Mouse (Mus musculus) left cerebral cortex, postnatal 36 days (tissue): Measurements from ENCODE around the gene Adamtsl3. TPM values are rescaled to one million over a fixed set of nuclear protein-coding genes. Genes with fewer than 3 reads are reported as not detected.

Experiments
- DNase-seq, 2 experiments: peaks; one replicate each; pipeline ENCODE4 v3.0.0; 2021 to 2022; ENCODE audit warnings: low spot score in 2 of 2, mixed read lengths in 1 of 2
- intact Hi-C: fragments of 180-260 bp; cut with DNase I; formaldehyde crosslinking; loops from one replicate; pipeline ENCODE4 v1.15.1; 2025
- total RNA-seq, 2 experiments: library from RNA; stranded (reverse); gene quantifications; 2 replicates each; pipeline ENCODE4 v1.2.3; 2021

Gene Adamtsl3
- total RNA-seq, 2 experiments from 2014 or later = 0.86 to 1.4 TPM

- DNase-seq = no peak
- intact Hi-C loops = no loop called here
Observed at GRCm38 (mm10) chr7:82581802-82582201, 246.3 kb downstream of the Adamtsl3 start.

DNA sequence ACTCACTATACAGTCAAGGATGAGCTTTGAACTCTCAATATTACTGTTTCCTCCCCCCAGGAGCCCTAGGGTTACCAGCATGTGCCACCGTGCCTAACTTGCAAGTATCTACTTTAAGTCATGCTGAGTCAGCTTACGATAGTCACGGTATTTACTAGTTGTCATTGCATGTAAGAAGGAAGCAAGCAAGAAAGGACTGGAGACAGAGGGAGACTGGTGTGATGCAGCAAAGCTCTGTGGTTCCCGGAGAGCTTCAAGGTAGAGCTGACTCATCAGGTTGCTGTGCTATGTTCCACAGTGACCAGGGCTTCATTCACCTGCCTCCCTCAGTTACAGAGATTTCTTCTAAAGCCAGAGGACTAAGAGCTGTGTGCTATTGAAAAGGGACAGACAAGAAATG is 247.0 kb downstream of the Adamtsl3 start:
- intact Hi-C loops = no loop called here
- DNase-seq = no peak

DNA sequence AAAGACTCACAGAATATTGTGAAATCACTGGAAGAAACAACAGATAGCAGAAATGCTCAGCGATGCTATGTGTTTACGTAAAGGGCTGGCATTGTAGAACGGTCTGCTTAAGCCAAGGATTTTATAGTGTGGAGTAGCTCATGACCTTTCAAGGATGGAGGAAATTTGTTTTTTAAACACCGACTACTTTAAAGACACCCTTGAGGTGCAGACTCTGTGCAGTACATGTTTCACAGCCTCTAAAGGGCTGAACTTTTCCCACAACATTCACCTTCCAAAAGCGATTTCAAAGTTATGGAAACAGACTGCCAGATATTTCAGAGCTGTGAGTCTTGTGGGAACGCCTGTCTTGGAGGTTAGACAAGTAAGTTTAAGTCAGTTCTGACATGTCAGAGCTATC is 255.4 kb downstream of the Adamtsl3 start:
- no peak for DNase-seq
- intact Hi-C loops = no loop called here

DNA sequence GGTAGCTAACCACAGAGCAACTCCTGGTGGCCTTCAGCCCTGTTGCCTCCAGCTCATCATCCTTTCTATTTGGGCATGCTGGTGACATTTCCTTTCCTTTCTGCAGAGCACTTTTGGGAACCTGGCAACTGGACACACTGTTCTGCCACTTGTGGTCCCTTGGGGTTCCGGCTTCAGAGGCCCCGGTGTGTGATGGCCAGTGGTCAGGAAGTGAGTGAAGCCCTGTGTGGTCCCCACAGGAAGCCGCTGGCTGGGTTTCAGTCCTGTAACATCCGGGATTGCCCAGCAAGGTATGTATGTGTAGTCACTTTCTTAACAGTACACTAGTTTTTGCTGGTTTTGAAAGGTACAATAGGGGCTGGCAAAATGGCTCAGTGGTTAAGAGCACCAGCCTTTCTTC is 266.5 kb downstream of the Adamtsl3 start:
- DNase-seq = no peak
- intact Hi-C loops = no loop called here

GRCm38 (mm10) chr7:82605425-82605824 is 269.9 kb downstream of the Adamtsl3 start:
- no peak for DNase-seq
- intact Hi-C loops = no loop called here

- intact Hi-C loops = loop anchor here (10.0 kb wide), 1 partner anchor 265 kb away; no protein-coding TSS in a partner anchor
Observed at GRCm38 (mm10) chr7:82609629-82610028, 274.1 kb downstream of the Adamtsl3 start.

GRCm38 (mm10) chr7:82625342-82625741 is 289.8 kb downstream of the Adamtsl3 start:
- DNase-seq = no peak
- intact Hi-C loops = no loop called here

More at GRCm38 (mm10) chr7:82609629-82610028, 274.1 kb downstream of the Adamtsl3 start:
- DNase-seq = no peak

DNA sequence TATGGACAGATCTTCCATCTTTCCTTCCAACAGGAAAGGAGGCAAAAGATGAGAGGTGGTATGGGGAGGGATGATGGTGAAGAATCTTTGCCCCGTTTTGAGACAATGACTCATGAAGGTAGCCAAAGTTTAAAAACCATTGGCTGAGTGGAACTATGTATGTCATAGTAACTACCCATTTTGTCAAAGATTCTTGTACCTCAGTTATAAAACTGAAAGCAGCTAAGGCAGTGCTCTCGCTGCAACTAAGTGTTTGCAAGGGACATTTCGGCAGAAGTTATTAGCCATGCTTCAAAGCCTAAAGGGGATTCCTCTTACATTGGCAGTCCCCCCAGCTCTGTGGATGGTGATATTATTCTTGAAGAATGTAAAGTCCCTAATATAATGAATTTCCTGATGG is 311.7 kb downstream of the Adamtsl3 start:
- intact Hi-C loops = no loop called here

GRCm38 (mm10) chr7:82647909-82648308 is 312.4 kb downstream of the Adamtsl3 start:
- intact Hi-C loops = no loop called here
- DNase-seq = no peak

More for the DNA sequence above, 311.7 kb downstream of the Adamtsl3 start:
- DNase-seq = no peak

- peak; percentile 95 to 96 for DNase-seq
- intact Hi-C loops = no loop called here
Observed at GRCm38 (mm10) chr7:82648353-82649080, 313.0 kb downstream of the Adamtsl3 start, which contains the start of the genes Saxo2 and Efl1. TSS of gene Saxo2 (minus strand) at chr7:82648528. TSS of gene Efl1 (plus strand) at chr7:82648614.

GRCm38 (mm10) chr7:82649081-82649445 is 313.6 kb downstream of the Adamtsl3 start:
- intact Hi-C loops = no loop called here
- DNase-seq = peak in 1 of 2 experiments; percentile 16

Other genes starting within 250 kb of the Adamtsl3 start
- gene Sh3gl3, start 161.9 kb upstream of the Adamtsl3 start, total RNA-seq = 10 to 100 TPM; 53.3 to 59.8 TPM